Mouse (Mus musculus): ENCODE measurements around the gene AI837181. TPM values are rescaled to one million over a fixed set of nuclear protein-coding genes. Genes with fewer than 3 reads are reported as not detected.

AI837181 gene
- polyA plus RNA-seq, 1 experiment from 2014 or later, result 27.2 TPM

GRCm38 (mm10) chr19:5408057-5409001 lies 16.6 kb upstream of the AI837181 start:
- Histone ChIP-seq H3K27me3 (replicated peaks; ENCODE audit: control insufficient read depth, insufficient read depth, low read length) (no peaks in the 10 kb centered on the region), H3K9me3 (ENCODE audit: control insufficient read depth, low read length) (no peaks in the 10 kb centered on the region), H3K4me3 (ENCODE audit: low read depth, low read length) (peak overlapping the region; percentile 54), H3K4me2 (peak overlapping the region; percentile 67), H3K9ac (ENCODE audit: low read depth, low read length) (0 out of 2 replicates have a peak overlapping the region, but pooled peaks have one; percentile 11), H3K4me1 (replicated peaks; ENCODE audit: control insufficient read depth, insufficient read depth, low read length) (0 out of 2 replicates have a peak, but pooled peaks cover 3% of the 10 kb centered on the region), H3K27ac (ENCODE audit: low read depth, low read length) (no peak overlapping the region), H3K36me3 (ENCODE audit: control insufficient read depth, insufficient read depth, low read length) (no peaks in the 10 kb centered on the region)
- ATAC-seq (replicated peaks; ENCODE audit: low FRiP score) (no peak), DNase-seq (ENCODE audit: low spot score) (no peak)
- WGBS, result 87% methylated on average over 13 of the region's 13 CpGs

- no peaks in the 10 kb centered on the region for H3K27me3 ChIP-seq (replicated peaks; ENCODE audit: control insufficient read depth, insufficient read depth, low read length)
- H3K4me1 ChIP-seq (replicated peaks; ENCODE audit: control insufficient read depth, insufficient read depth, low read length), result 0 out of 2 replicates have a peak, but pooled peaks cover 3% of the 10 kb centered on the region
- no peaks in the 10 kb centered on the region for H3K36me3 ChIP-seq (ENCODE audit: control insufficient read depth, insufficient read depth, low read length)
- no peak for DNase-seq (ENCODE audit: low spot score)
- no peak overlapping the region for H3K27ac ChIP-seq (ENCODE audit: low read depth, low read length)
- no peak overlapping the region for H3K9ac ChIP-seq (ENCODE audit: low read depth, low read length)
- H3K9me3 ChIP-seq (ENCODE audit: control insufficient read depth, low read length), result no peaks in the 10 kb centered on the region
- H3K4me3 ChIP-seq (ENCODE audit: low read depth, low read length), result no peak overlapping the region
- WGBS, result 84% methylated on average over 5 of the region's 5 CpGs
- H3K4me2 ChIP-seq, result no peak overlapping the region
- no peak for ATAC-seq (replicated peaks; ENCODE audit: low FRiP score)
These were observed 15.9 kb upstream of the AI837181 start for GRCm38 (mm10) chr19:5409068-5409467.

- Histone ChIP-seq H3K9ac (ENCODE audit: low read depth, low read length) (no peak overlapping the region), H3K9me3 (ENCODE audit: control insufficient read depth, low read length) (no peaks in the 10 kb centered on the region), H3K4me2 (no peak overlapping the region), H3K27me3 (replicated peaks; ENCODE audit: control insufficient read depth, insufficient read depth, low read length) (no peaks in the 10 kb centered on the region), H3K4me1 (replicated peaks; ENCODE audit: control insufficient read depth, insufficient read depth, low read length) (peaks cover 8% of the 10 kb centered on the region; the same call in 1 of the 2 replicates), H3K4me3 (ENCODE audit: low read depth, low read length) (no peak overlapping the region), H3K27ac (ENCODE audit: low read depth, low read length) (no peak overlapping the region), H3K36me3 (ENCODE audit: control insufficient read depth, insufficient read depth, low read length) (no peaks in the 10 kb centered on the region)
- DNase-seq (ENCODE audit: low spot score) (no peak), ATAC-seq (replicated peaks; ENCODE audit: low FRiP score) (no peak)
- 76% methylated on average over 5 of the region's 5 CpGs for WGBS
These were observed 14.3 kb upstream of the AI837181 start for GRCm38 (mm10) chr19:5410641-5411040.

GRCm38 (mm10) chr19:5411961-5412360 lies 13.0 kb upstream of the AI837181 start:
- no peak overlapping the region for H3K27ac ChIP-seq (ENCODE audit: low read depth, low read length)
- no peaks in the 10 kb centered on the region for H3K27me3 ChIP-seq (replicated peaks; ENCODE audit: control insufficient read depth, insufficient read depth, low read length)
- H3K9me3 ChIP-seq (ENCODE audit: control insufficient read depth, low read length), result no peaks in the 10 kb centered on the region
- WGBS, result 76% methylated on average over 5 of the region's 5 CpGs
- no peak overlapping the region for H3K4me3 ChIP-seq (ENCODE audit: low read depth, low read length)
- no peak overlapping the region for H3K4me2 ChIP-seq
- ATAC-seq (replicated peaks; ENCODE audit: low FRiP score) (no peak), DNase-seq (ENCODE audit: low spot score) (no peak)
- H3K36me3 ChIP-seq (ENCODE audit: control insufficient read depth, insufficient read depth, low read length), result no peaks in the 10 kb centered on the region
- peaks cover 8% of the 10 kb centered on the region; the same call in 1 of the 2 replicates for H3K4me1 ChIP-seq (replicated peaks; ENCODE audit: control insufficient read depth, insufficient read depth, low read length)
- no peak overlapping the region for H3K9ac ChIP-seq (ENCODE audit: low read depth, low read length)

- no peak for ATAC-seq (replicated peaks; ENCODE audit: low FRiP score)
- H3K4me3 ChIP-seq (ENCODE audit: low read depth, low read length), result no peak overlapping the region
- H3K9me3 ChIP-seq (ENCODE audit: control insufficient read depth, low read length), result no peaks in the 10 kb centered on the region
- H3K27me3 ChIP-seq (replicated peaks; ENCODE audit: control insufficient read depth, insufficient read depth, low read length), result no peaks in the 10 kb centered on the region
- no peak overlapping the region for H3K9ac ChIP-seq (ENCODE audit: low read depth, low read length)
- no peak overlapping the region for H3K4me2 ChIP-seq
- H3K27ac ChIP-seq (ENCODE audit: low read depth, low read length), result no peak overlapping the region
- DNase-seq (ENCODE audit: low spot score), result no peak
- WGBS, result 81% methylated on average over 4 of the region's 4 CpGs
- H3K4me1 ChIP-seq (replicated peaks; ENCODE audit: control insufficient read depth, insufficient read depth, low read length), result peaks cover 6% of the 10 kb centered on the region; the same call in 1 of the 2 replicates
- H3K36me3 ChIP-seq (ENCODE audit: control insufficient read depth, insufficient read depth, low read length), result no peaks in the 10 kb centered on the region
These were observed 11.1 kb upstream of the AI837181 start for GRCm38 (mm10) chr19:5413840-5414239.

GRCm38 (mm10) chr19:5414534-5414957 lies 10.4 kb upstream of the AI837181 start:
- Histone ChIP-seq H3K9me3 (ENCODE audit: control insufficient read depth, low read length) (no peaks in the 10 kb centered on the region), H3K4me2 (no peak overlapping the region), H3K27me3 (replicated peaks; ENCODE audit: control insufficient read depth, insufficient read depth, low read length) (no peaks in the 10 kb centered on the region), H3K9ac (ENCODE audit: low read depth, low read length) (no peak overlapping the region), H3K4me3 (ENCODE audit: low read depth, low read length) (no peak overlapping the region), H3K4me1 (replicated peaks; ENCODE audit: control insufficient read depth, insufficient read depth, low read length) (peaks cover 6% of the 10 kb centered on the region; the same call in 1 of the 2 replicates), H3K27ac (ENCODE audit: low read depth, low read length) (no peak overlapping the region), H3K36me3 (ENCODE audit: control insufficient read depth, insufficient read depth, low read length) (no peaks in the 10 kb centered on the region)
- 57% methylated on average over 2 of the region's 2 CpGs for WGBS
- ATAC-seq (replicated peaks; ENCODE audit: low FRiP score), result no peak
- no peak for DNase-seq (ENCODE audit: low spot score)

GRCm38 (mm10) chr19:5418750-5419466 lies 6.0 kb upstream of the AI837181 start:
- Histone ChIP-seq H3K27ac (ENCODE audit: low read depth, low read length) (no peak overlapping the region), H3K4me2 (no peak overlapping the region), H3K4me3 (ENCODE audit: low read depth, low read length) (no peak overlapping the region), H3K4me1 (replicated peaks; ENCODE audit: control insufficient read depth, insufficient read depth, low read length) (peaks cover 17% of the 10 kb centered on the region), H3K27me3 (replicated peaks; ENCODE audit: control insufficient read depth, insufficient read depth, low read length) (no peaks in the 10 kb centered on the region), H3K9ac (ENCODE audit: low read depth, low read length) (no peak overlapping the region), H3K9me3 (ENCODE audit: control insufficient read depth, low read length) (no peaks in the 10 kb centered on the region), H3K36me3 (ENCODE audit: control insufficient read depth, insufficient read depth, low read length) (peaks cover 9% of the 10 kb centered on the region; the same call in 1 of the 2 replicates)
- no peak for DNase-seq (ENCODE audit: low spot score)
- WGBS, result 94% methylated on average over 8 of the region's 8 CpGs
- no peak for ATAC-seq (replicated peaks; ENCODE audit: low FRiP score)

GRCm38 (mm10) chr19:5419630-5420029 lies 5.3 kb upstream of the AI837181 start:
- no peak overlapping the region for H3K4me3 ChIP-seq (ENCODE audit: low read depth, low read length)
- H3K36me3 ChIP-seq (ENCODE audit: control insufficient read depth, insufficient read depth, low read length), result peaks cover 9% of the 10 kb centered on the region; the same call in 1 of the 2 replicates
- H3K9me3 ChIP-seq (ENCODE audit: control insufficient read depth, low read length), result no peaks in the 10 kb centered on the region
- DNase-seq (ENCODE audit: low spot score), result no peak
- no peak overlapping the region for H3K9ac ChIP-seq (ENCODE audit: low read depth, low read length)
- H3K4me2 ChIP-seq, result no peak overlapping the region
- no peak for ATAC-seq (replicated peaks; ENCODE audit: low FRiP score)
- no peaks in the 10 kb centered on the region for H3K27me3 ChIP-seq (replicated peaks; ENCODE audit: control insufficient read depth, insufficient read depth, low read length)
- WGBS, result 71% methylated on average over 9 of the region's 9 CpGs
- H3K27ac ChIP-seq (ENCODE audit: low read depth, low read length), result no peak overlapping the region
- peaks cover 14% of the 10 kb centered on the region for H3K4me1 ChIP-seq (replicated peaks; ENCODE audit: control insufficient read depth, insufficient read depth, low read length)
